Mouse (Mus musculus) kidney, adult 2 months (tissue): ENCODE data around the gene Faap20. TPM values are rescaled to one million over a fixed set of nuclear protein-coding genes. Genes with fewer than 3 reads are reported as not detected.

Source experiments
- DNase-seq: peaks from one replicate; pipeline ENCODE4 v3.0.0; 2021
- H3K27ac ChIP-seq: fragments of 200-500 bp; 2 replicates; pipeline ENCODE4 v1.5.1; 2012; ENCODE audit warnings: low read depth, low read length, control low read depth, inconsistent platforms; ENCODE audit not compliant: insufficient read depth
- H3K27me3 ChIP-seq: fragments of 200-500 bp; replicated peaks from 2 replicates; pipeline ENCODE4 v1.6.1; 2012; ENCODE audit warnings: mild to moderate bottlenecking, moderate library complexity, low read length, inconsistent platforms; ENCODE audit not compliant: control insufficient read depth, insufficient read depth
- H3K36me3 ChIP-seq: fragments of 200-500 bp; 2 replicates; pipeline ENCODE4 v1.6.1; 2012; ENCODE audit warnings: mild to moderate bottlenecking, moderate library complexity, low read length, inconsistent platforms; ENCODE audit not compliant: control insufficient read depth, insufficient read depth
- H3K4me1 ChIP-seq: fragments of 200-500 bp; 2 replicates; pipeline ENCODE4 v1.6.1; 2011; ENCODE audit warnings: low read length; ENCODE audit not compliant: control insufficient read depth, insufficient read depth
- H3K4me3 ChIP-seq: fragments of 200-500 bp; 2 replicates; pipeline ENCODE4 v1.5.1; 2011; ENCODE audit warnings: mild to moderate bottlenecking, low read depth, low read length, control low read depth; ENCODE audit not compliant: insufficient read depth
- CTCF ChIP-seq: fragments of 200-500 bp; conservative IDR thresholded peaks from 2 replicates; pipeline ENCODE4 v1.5.1; 2011; ENCODE audit warnings: low read depth, mild to moderate bottlenecking, control low read depth, low read length, moderate library complexity, mixed read lengths; ENCODE audit not compliant: insufficient read depth, insufficient read length
- POLR2A ChIP-seq: fragments of 200-500 bp; IDR thresholded peaks from one replicate; pipeline ENCODE4 v1.6.1; 2011; ENCODE audit warnings: low read depth, low read length, control low read depth
- WGBS: fragments of 180-500 bp; shearing (Covaris S2); methylation state at CpG from one replicate; pipeline ENCODE4 v1.1.7; 2018; 5-methylcytosine and 5-hydroxymethylcytosine counted together
- polyA plus RNA-seq: library from polyadenylated mRNA; depleted of rRNA; stranded (reverse); fragments of >200 nt; gene quantifications from 2 replicates; pipeline ENCODE4 v1.2.3, GENCODE M21; 2012

Gene Faap20
- polyA plus RNA-seq, 1 experiment: 68.9 TPM

DNA sequence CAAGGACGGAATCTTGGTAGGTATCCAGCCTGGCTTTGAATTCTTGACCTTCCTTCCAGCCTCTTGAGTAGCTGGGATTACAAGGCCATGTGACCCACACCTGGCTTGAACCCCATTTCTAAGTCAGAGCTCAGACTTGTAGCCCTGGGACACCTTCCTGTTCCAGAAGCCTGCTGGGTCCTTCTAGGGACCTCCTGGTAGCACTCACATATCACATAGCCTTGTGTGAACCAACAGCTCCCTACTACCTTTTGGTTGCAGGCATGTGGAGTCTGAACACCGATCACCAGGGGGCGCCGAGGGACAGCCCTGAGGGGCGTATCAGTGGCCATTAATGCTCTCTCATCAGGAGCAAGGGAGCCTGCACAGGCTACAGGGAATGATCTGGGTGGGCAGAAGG is 18.8 kb downstream of the Faap20 start:
- H3K27ac ChIP-seq: no peak overlapping the region; the same call in 1 of the 2 replicates
- no peak overlapping the region for H3K4me3 ChIP-seq
- TF ChIP-seq POLR2A: no peak
- peak; percentile 63 for TF ChIP-seq CTCF
- peak; percentile 70 for DNase-seq
- H3K4me1 ChIP-seq: peaks cover 5% of the 10 kb centered on the region
- no peaks in the 10 kb centered on the region for H3K27me3 ChIP-seq
- H3K36me3 ChIP-seq: no peaks in the 10 kb centered on the region
- WGBS: 21% methylated on average over 5 of the region's 5 CpGs

DNA sequence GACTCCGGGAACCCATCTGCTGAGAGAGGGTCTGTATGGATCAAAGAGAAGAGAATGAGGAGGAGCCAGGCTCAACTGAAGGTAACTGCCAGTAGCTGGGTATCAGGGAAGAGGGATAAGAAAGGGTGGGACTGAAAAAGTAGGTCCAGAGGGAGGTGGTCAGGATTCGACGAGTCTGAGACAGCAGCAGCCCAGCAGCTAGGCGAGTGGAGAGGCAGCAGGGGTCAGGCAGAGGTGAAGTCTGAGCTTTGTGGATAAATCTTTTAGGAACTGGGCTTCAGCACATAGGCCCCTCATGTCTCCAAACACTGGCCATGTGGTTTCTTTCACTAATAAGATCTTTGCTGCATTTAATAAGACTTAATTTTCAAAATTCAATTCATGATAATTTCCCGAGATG is 24.8 kb downstream of the Faap20 start:
- TF ChIP-seq POLR2A (no peak), CTCF (no peak)
- WGBS: 55% methylated on average over 5 of the region's 5 CpGs
- H3K4me3 ChIP-seq: no peak overlapping the region
- no peaks in the 10 kb centered on the region for H3K4me1 ChIP-seq
- H3K27me3 ChIP-seq: no peaks in the 10 kb centered on the region
- no peaks in the 10 kb centered on the region for H3K36me3 ChIP-seq
- H3K27ac ChIP-seq: no peak overlapping the region
- no peak for DNase-seq

- no peak for DNase-seq
- Histone ChIP-seq H3K4me3 (no peak overlapping the region), H3K36me3 (no peaks in the 10 kb centered on the region), H3K27ac (no peak overlapping the region), H3K4me1 (peaks cover under 1% of the 10 kb centered on the region; the same call in 1 of the 2 replicates), H3K27me3 (no peaks in the 10 kb centered on the region)
- TF ChIP-seq CTCF (no peak), POLR2A (no peak)
- 49% methylated on average over 3 of the region's 3 CpGs for WGBS
Measured at GRCm38 (mm10) chr4:155274851-155275250, 25.2 kb downstream of the Faap20 start.

DNA sequence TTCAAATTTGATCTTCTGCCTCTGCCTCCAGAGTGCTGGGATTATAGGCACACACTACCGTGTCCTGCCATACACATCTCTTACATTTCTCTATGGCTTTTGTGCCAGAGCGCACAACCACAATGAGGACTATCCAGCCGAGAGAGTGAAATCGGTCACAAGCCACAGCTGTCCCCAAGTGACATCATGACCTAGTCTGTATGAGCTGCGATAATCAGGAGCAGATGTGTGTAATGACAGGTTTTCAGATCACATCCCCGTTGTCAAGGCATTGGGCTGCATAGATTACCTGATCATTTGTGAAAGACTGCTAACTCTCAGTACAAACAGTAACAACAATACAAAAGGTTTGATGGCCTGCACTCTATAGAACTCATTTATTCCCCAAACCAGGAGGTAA is 28.4 kb downstream of the Faap20 start:
- TF ChIP-seq CTCF (no peak), POLR2A (no peak)
- 86% methylated on average over 6 of the region's 6 CpGs for WGBS

DNA sequence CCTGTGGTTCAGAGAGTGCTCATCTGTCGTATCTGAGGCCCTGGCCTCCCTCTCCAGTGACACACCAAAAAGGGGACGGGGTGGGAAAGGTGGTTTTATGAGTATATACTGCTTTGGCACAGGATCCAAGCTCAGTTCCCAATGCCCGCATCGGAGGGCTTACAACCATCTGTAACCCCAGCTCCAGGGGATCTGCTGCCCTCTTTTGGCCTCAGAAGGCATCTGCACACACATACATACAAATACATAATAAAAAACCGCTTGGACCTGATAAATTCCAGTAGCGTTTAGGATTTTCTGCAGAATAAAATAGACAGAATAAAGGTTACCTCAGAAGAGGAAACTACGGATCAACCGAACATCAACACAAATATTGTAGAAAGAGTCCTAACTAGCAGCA is 29.5 kb downstream of the Faap20 start:
- no peaks in the 10 kb centered on the region for H3K27me3 ChIP-seq
- H3K27ac ChIP-seq: no peak overlapping the region
- no peaks in the 10 kb centered on the region for H3K36me3 ChIP-seq
- no peak; the same call in 1 of the 2 replicates for TF ChIP-seq CTCF
- TF ChIP-seq POLR2A: no peak
- no peak overlapping the region for H3K4me3 ChIP-seq
- peaks cover 15% of the 10 kb centered on the region for H3K4me1 ChIP-seq
- 91% methylated on average over 8 of the region's 8 CpGs for WGBS
- DNase-seq: no peak

More for the DNA sequence above, 28.4 kb downstream of the Faap20 start:
- no peak overlapping the region for H3K27ac ChIP-seq
- no peak for DNase-seq
- H3K4me3 ChIP-seq: no peak overlapping the region
- H3K27me3 ChIP-seq: no peaks in the 10 kb centered on the region
- H3K4me1 ChIP-seq: peaks cover 11% of the 10 kb centered on the region
- no peaks in the 10 kb centered on the region for H3K36me3 ChIP-seq

DNA sequence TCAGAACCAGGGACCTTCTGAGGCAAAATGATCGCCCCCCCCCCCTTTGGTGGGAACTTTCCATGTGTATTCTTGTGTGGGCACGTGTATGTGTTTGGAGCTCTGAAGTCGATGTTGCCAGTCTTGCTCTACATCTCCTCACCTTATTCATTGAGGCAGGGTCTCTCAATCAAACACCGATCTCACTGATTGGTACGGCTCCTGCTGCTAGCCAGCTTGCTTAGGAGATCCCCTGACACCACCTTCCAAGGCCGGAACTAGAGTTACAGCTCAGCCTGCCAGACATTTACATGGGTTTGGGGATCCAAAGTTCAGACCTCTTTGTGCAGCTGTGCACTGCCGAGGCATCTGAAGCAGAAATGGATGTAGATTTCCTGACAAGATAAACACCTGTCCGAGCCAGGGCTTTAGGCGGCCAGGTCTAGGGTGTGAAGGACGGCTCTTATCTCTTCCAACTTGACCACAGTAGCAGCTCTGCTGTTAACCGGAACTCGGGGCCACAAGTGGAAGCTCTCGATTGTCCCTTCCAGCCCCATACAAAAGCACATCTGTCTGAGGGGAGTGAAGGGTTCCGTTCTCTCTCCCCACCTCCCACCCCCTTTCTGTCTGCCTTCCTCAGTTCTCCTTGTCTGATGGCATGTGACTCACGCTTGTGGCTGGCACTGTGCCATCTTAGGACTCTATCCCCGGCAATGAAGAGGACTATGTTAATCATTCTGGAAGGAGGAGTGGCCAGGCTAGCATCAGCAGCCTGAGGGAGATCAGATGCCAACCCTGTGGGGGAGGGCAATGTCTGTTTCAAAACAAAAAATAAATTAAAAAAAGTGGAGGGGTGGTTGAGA is 30.5 kb downstream of the Faap20 start:
- H3K4me3 ChIP-seq: no peak overlapping the region
- H3K4me1 ChIP-seq: peaks cover 15% of the 10 kb centered on the region
- no peaks in the 10 kb centered on the region for H3K36me3 ChIP-seq
- no peaks in the 10 kb centered on the region for H3K27me3 ChIP-seq
- TF ChIP-seq CTCF: no peak
- TF ChIP-seq POLR2A: no peak
- peak; percentile 78 for DNase-seq
- peak overlapping the region; percentile 49 for H3K27ac ChIP-seq
- WGBS: 39% methylated on average over 16 of the region's 16 CpGs

DNA sequence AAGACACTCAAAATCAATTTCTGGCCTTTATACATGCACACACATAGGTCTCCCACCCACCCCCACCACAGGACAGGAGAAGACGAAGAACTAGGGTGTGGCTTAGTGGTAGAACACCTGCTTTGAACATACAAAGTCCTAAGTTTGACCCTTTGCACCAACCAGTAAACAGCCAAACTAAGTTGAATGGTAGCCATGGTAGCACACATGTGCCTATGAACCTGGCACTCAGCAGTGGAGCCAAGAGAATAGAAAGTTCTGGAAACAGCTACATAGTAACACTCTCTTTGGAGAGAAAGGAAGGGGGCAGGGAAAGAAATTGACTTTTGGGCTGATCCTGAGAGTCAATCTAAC is 31.1 kb downstream of the Faap20 start:
- Histone ChIP-seq H3K4me1 (peaks cover 15% of the 10 kb centered on the region), H3K27ac (peak overlapping the region; percentile 65), H3K36me3 (no peaks in the 10 kb centered on the region), H3K4me3 (no peak overlapping the region), H3K27me3 (no peaks in the 10 kb centered on the region)
- TF ChIP-seq POLR2A (no peak), CTCF (no peak)
- DNase-seq: peak; percentile 62
- WGBS: 61% methylated on average over 1 of the region's 1 CpGs

GRCm38 (mm10) chr4:155281227-155281626 is 31.6 kb downstream of the Faap20 start:
- Histone ChIP-seq H3K27me3 (no peaks in the 10 kb centered on the region), H3K27ac (peak overlapping the region; percentile 65), H3K4me3 (no peak overlapping the region), H3K4me1 (peaks cover 15% of the 10 kb centered on the region), H3K36me3 (no peaks in the 10 kb centered on the region)
- TF ChIP-seq POLR2A (no peak), CTCF (no peak)
- no peak for DNase-seq
- WGBS: 55% methylated on average over 2 of the region's 2 CpGs
